Mouse (Mus musculus) testis, adult 10 weeks (tissue): ENCODE results near the gene Sec31b. TPM values are rescaled to one million over a fixed set of nuclear protein-coding genes. Genes with fewer than 3 reads are reported as not detected.

ENCODE experiments used
- polyA plus RNA-seq: library from polyadenylated mRNA; stranded (reverse); fragments of 350-450 nt; fragmentation: Illumina TruSeq; extraction: RNeasy Lipid Tissue Mini Kit (QIAGEN cat#74804); gene quantifications from one replicate; pipeline ENCODE4 v1.2.3, GENCODE M21; 2014; ENCODE audit warnings: low read depth, low replicate concordance

The Sec31b gene
- polyA plus RNA-seq = 0.13 TPM

GRCm38 (mm10) chr19:44545321-44546041, at the start of gene Sec31b:
Gene Sec31b, minus strand, starts transcription at chr19:44545864.

GRCm38 (mm10) chr19:44562652-44563206, 17.1 kb upstream of the Sec31b start, which contains the start of gene Hif1an:
Gene Hif1an, plus strand, starts transcription at chr19:44562850.

GRCm38 (mm10) chr19:44554861-44555590, 9.4 kb upstream of the Sec31b start, which contains the start of gene Ndufb8:
Gene Ndufb8, minus strand, starts transcription at chr19:44555440.

GRCm38 (mm10) chr19:44552731-44553130, 7.1 kb upstream of the Sec31b start, which contains the start of gene Gm20538:
Gene Gm20538, minus strand, starts transcription at chr19:44552831.

GRCm38 (mm10) chr19:44493128-44493527, 52.5 kb downstream of the Sec31b start, which contains the start of gene Wnt8b:
Gene Wnt8b, plus strand, starts transcription at chr19:44493472.

Other genes starting within 250 kb of the Sec31b start
- 0.56 TPM for gene Scd4, start 212.8 kb downstream of the Sec31b start, polyA plus RNA-seq
- gene Scd1, start 138.0 kb downstream of the Sec31b start, polyA plus RNA-seq = 16.7 TPM
- 0.11 TPM for gene Wnt8b, start 52.4 kb downstream of the Sec31b start, polyA plus RNA-seq
- not detected for gene Gm20538, start 7.0 kb upstream of the Sec31b start, polyA plus RNA-seq
- 69.4 TPM for gene Ndufb8, start 9.6 kb upstream of the Sec31b start, polyA plus RNA-seq
- 15.3 TPM for gene Hif1an, start 17.0 kb upstream of the Sec31b start, polyA plus RNA-seq
- gene Pax2, start 210.2 kb upstream of the Sec31b start, polyA plus RNA-seq = not detected